Mouse (Mus musculus): Measurements from ENCODE around the gene Tsga10ip. TPM values are rescaled to one million over a fixed set of nuclear protein-coding genes. Genes with fewer than 3 reads are reported as not detected.
"Not testable (repeated sequence)": the region's sequence is repeated elsewhere in the genome, so short reads cannot be mapped to it uniquely, and the experiment has no call there.

Gene Tsga10ip
- polyA plus RNA-seq, 1 experiment from 2014 or later, result 0.58 TPM

DNA sequence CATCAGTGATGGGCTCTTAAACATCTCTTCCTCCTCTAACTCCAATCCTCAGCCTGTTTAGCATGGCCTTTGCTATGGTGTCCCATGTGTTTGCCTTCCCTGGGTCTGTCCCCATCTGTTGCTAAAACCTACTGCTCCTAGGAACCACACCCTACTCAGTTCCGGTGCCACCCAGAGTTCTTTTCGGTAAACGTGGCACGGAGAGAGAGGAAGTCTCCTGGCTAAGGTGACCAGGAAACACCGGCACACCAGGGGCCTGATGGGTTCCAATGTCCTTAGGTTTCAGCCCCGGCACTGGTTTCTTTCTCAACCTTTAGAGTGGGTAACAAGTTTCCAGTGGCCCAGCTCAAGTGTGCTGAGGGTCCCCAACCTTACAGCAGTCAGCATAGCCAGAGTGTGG lies 18.3 kb upstream of the Tsga10ip start:
- Histone ChIP-seq H3K27ac (no peak overlapping the region), H3K4me3 (no peak overlapping the region; the same call in 1 of the 2 replicates), H3K9me3 (no peaks in the 10 kb centered on the region), H3K27me3 (ENCODE audit: insufficient read depth, poor library complexity, severe bottlenecking) (no peaks in the 10 kb centered on the region), H3K4me1 (replicated peaks) (peaks cover 22% of the 10 kb centered on the region), H3K36me3 (peaks cover 54% of the 10 kb centered on the region)
- no peak for DNase-seq (ENCODE audit: low spot score)
- 93% methylated on average over 6 of the region's 6 CpGs for whole genome bisulfite sequencing

DNA sequence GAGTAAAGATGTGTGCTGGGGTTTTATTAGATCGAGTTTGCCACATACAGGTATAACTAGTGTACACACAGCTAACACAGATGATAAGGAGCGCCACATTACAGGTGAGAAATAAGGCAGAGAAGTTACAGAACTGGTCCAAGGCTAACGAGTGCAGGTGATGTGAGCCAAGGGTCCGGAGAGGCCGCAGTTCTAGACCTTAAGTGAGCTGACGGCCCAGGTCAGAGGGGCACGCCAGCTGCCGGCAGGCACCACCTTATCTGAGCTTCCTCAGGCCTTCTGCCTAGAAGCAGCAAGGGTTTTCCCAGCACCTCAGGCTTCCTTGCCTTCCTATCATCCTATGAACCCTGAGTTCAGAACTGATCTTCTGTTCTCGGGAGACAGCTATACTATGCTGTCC lies 17.3 kb upstream of the Tsga10ip start:
- no peak for DNase-seq (ENCODE audit: low spot score)
- H3K36me3 ChIP-seq, result peaks cover 54% of the 10 kb centered on the region
- 92% methylated on average over 9 of the region's 9 CpGs for WGBS

DNA sequence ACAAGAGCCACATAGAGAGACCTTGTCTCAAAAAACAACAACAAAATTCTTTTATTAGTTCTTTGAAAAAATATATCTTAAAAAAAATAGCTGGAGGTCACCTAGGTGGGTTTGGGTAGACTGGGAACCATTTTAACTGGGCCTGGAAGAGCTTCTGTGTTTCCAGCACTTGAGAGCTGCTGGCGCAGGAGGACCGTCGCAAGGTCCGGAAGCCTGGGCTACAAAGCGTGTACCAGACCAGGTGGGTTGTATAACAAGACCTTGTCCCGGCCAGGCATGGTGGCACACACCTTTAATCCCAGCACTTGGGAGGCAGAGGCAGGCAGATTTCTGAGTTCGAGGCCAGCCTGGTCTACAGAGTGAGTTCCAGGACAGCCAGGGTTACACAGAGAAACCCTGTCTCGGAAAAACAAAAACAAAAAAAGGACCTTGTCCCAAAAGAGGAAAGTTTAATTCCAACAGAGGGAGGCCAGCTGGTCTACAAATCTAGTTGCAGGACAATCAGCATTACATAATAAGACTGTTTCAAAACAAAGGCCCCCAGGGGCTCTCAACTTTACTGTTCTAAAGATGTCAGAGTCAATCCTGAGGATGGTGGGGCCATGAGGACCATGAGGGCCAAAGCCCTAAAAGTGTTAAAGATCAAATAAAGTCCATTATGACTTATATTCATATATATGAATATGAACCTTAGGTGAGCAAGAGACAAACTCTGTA lies 16.6 kb upstream of the Tsga10ip start:
- Histone ChIP-seq H3K36me3 (peaks cover 54% of the 10 kb centered on the region), H3K27ac (no peak overlapping the region)

More for the DNA sequence above, 17.3 kb upstream of the Tsga10ip start:
- Histone ChIP-seq H3K27me3 (ENCODE audit: insufficient read depth, poor library complexity, severe bottlenecking) (no peaks in the 10 kb centered on the region), H3K4me3 (no peak overlapping the region), H3K27ac (no peak overlapping the region), H3K4me1 (replicated peaks) (peaks cover 21% of the 10 kb centered on the region), H3K9me3 (no peaks in the 10 kb centered on the region)

DNA sequence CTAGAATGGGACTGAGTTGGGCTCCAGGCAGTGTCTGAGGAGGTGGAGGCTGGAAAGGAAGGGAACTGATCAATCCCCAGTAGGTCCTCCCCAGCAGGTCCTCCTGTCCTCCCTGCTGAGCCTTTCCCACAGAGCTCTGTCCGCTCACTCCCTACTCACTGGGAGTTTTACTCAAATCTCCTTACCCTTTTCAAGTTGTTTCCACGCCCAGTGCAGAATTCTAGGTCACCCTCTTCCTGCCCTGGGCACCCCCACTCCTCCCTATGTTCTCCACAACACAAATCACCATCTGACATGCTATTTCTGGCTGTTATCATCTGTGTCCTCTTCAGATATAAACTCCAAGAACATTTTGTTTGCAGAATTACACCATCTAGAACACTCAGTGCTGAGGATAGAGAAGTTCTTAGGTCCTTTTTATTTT lies 12.2 kb upstream of the Tsga10ip start:
- H3K4me3 ChIP-seq, result no peak overlapping the region
- no peak overlapping the region for H3K27ac ChIP-seq
- no peaks in the 10 kb centered on the region for H3K27me3 ChIP-seq (ENCODE audit: insufficient read depth, poor library complexity, severe bottlenecking)
- 64% methylated on average over 2 of the region's 2 CpGs for WGBS
- peaks cover 3% of the 10 kb centered on the region; the same call in 1 of the 2 replicates for H3K4me1 ChIP-seq (replicated peaks)
- no peaks in the 10 kb centered on the region for H3K9me3 ChIP-seq
- no peak for DNase-seq (ENCODE audit: low spot score)
- peaks cover 14% of the 10 kb centered on the region for H3K36me3 ChIP-seq

More for the DNA sequence above, 16.6 kb upstream of the Tsga10ip start:
- no peak for DNase-seq (ENCODE audit: low spot score)
- 94% methylated on average over 8 of the region's 8 CpGs for WGBS
- Histone ChIP-seq H3K9me3 (no peaks in the 10 kb centered on the region), H3K4me1 (replicated peaks) (peaks cover 18% of the 10 kb centered on the region), H3K4me3 (no peak overlapping the region), H3K27me3 (ENCODE audit: insufficient read depth, poor library complexity, severe bottlenecking) (no peaks in the 10 kb centered on the region)

DNA sequence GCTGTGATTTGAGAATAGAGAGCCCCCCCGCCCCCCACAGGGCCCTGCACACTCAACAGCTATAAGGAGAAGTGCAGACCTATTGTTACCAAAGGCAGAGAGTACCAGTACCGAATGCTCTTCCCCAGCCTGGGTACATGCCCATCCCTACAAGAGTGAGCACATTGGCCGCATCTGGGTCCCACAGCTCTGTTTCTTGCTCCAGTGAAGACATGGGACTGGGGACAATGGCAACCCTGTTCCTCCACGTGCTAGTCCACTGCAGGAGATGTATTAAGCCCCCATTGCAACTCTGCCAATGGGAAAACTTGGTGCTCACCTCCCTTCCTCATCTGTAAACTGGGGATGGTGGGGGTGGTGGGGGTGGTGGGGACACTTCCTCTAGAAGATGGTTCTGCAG lies 11.5 kb upstream of the Tsga10ip start:
- Histone ChIP-seq H3K9me3 (no peaks in the 10 kb centered on the region), H3K36me3 (peaks cover 13% of the 10 kb centered on the region), H3K4me3 (no peak overlapping the region), H3K27ac (no peak overlapping the region), H3K4me1 (replicated peaks) (peaks cover 3% of the 10 kb centered on the region; the same call in 1 of the 2 replicates), H3K27me3 (ENCODE audit: insufficient read depth, poor library complexity, severe bottlenecking) (no peaks in the 10 kb centered on the region)
- no peak for DNase-seq (ENCODE audit: low spot score)
- whole genome bisulfite sequencing, result 75% methylated on average over 4 of the region's 4 CpGs

- Histone ChIP-seq H3K9me3 (no peaks in the 10 kb centered on the region), H3K4me3 (no peak overlapping the region), H3K27me3 (ENCODE audit: insufficient read depth, poor library complexity, severe bottlenecking) (no peaks in the 10 kb centered on the region), H3K36me3 (peaks cover 4% of the 10 kb centered on the region; the same call in 1 of the 2 replicates), H3K4me1 (replicated peaks) (peaks cover 15% of the 10 kb centered on the region), H3K27ac (no peak overlapping the region)
- 78% methylated on average over 5 of the region's 5 CpGs for WGBS
- no peak for DNase-seq (ENCODE audit: low spot score)
These were observed 9.6 kb upstream of the Tsga10ip start for GRCm38 (mm10) chr19:5411961-5412360.

DNA sequence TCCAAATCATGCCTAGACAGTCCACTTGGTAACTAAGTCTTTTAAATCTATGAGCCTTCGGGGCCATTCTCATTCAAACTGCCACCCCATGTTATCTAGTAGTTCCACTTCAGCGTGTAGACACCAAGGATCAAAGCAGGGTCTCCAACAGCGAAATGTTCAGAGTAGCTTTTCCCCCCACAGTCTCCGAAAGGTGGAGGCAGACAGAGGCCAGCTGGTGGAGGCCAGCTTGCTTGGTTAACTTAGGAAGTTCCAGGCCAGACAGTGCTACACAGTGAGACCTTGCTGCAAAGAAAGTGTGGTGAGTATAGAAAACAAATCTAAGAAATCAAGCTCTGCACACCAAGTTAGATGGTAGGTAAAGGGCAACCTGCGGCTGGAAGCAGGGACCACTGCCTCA lies 8.3 kb upstream of the Tsga10ip start:
- DNase-seq (ENCODE audit: low spot score), result no peak
- Histone ChIP-seq H3K27ac (no peak overlapping the region), H3K36me3 (peaks cover 4% of the 10 kb centered on the region; the same call in 1 of the 2 replicates), H3K9me3 (no peaks in the 10 kb centered on the region), H3K4me3 (no peak overlapping the region), H3K27me3 (ENCODE audit: insufficient read depth, poor library complexity, severe bottlenecking) (no peaks in the 10 kb centered on the region), H3K4me1 (replicated peaks) (peaks cover 21% of the 10 kb centered on the region)
- WGBS, result 90% methylated on average over 5 of the region's 5 CpGs

DNA sequence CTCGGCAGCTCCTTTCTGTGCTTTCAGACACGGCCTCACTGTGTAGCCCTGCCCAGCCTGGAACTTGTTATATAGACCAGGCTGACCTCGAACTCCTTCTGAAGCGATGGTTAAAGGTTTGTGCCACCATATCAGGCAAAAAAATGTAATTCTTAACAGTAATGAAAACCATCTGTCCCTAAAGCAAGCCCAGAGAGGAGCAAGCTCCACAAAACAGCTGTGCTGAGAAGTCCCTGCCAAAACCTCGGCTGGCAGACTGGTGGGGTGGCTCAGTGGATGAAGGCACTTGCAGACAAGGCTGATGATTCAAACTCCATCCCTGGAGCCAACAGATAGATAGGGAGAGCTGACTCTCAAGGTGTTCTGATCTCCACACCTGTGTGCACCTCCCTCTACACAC lies 6.7 kb upstream of the Tsga10ip start:
- Histone ChIP-seq H3K27me3 (ENCODE audit: insufficient read depth, poor library complexity, severe bottlenecking) (no peaks in the 10 kb centered on the region), H3K9me3 (no peaks in the 10 kb centered on the region), H3K4me3 (no peak overlapping the region), H3K4me1 (replicated peaks) (peaks cover 22% of the 10 kb centered on the region), H3K27ac (no peak overlapping the region), H3K36me3 (peaks cover 4% of the 10 kb centered on the region; the same call in 1 of the 2 replicates)
- 78% methylated on average over 5 of the region's 5 CpGs for WGBS
- no peak for DNase-seq (ENCODE audit: low spot score)

GRCm38 (mm10) chr19:5408057-5409001 lies 6.0 kb upstream of the Tsga10ip start:
- Histone ChIP-seq H3K4me3 (peak overlapping the region; percentile 65; the same call in 1 of the 2 replicates), H3K27ac (0 out of 2 replicates have a peak overlapping the region, but pooled peaks have one; percentile 91), H3K27me3 (ENCODE audit: insufficient read depth, poor library complexity, severe bottlenecking) (no peaks in the 10 kb centered on the region), H3K9me3 (no peaks in the 10 kb centered on the region), H3K4me1 (replicated peaks) (peaks cover 22% of the 10 kb centered on the region), H3K36me3 (peaks cover 4% of the 10 kb centered on the region; the same call in 1 of the 2 replicates)
- no peak for DNase-seq (ENCODE audit: low spot score)
- 93% methylated on average over 13 of the region's 13 CpGs for WGBS

DNA sequence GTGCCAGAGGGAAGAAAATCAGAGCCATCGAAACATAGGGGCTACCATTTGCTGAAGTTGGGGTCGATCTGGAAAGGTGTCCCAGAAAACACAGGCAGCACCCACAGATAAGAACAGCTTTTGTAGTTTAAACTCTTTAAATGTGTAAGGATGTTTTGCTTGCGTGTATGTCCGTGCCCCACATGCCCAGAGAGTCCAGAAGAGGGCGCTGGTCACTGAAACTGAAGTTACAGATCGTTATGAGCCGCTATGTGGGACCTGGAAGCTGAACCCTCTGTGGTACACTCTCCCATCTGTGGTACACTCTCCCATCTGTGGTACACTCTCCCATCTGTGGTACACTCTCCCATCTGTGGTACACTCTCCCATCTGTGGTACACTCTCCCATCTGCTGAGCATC lies 4.8 kb upstream of the Tsga10ip start:
- peak; percentile 63 for DNase-seq (ENCODE audit: low spot score)
- Histone ChIP-seq H3K4me3 (peak overlapping the region; percentile 65), H3K27ac (peak overlapping the region; percentile 91), H3K36me3 (peaks cover 4% of the 10 kb centered on the region; the same call in 1 of the 2 replicates), H3K27me3 (ENCODE audit: insufficient read depth, poor library complexity, severe bottlenecking) (no peaks in the 10 kb centered on the region), H3K9me3 (no peaks in the 10 kb centered on the region), H3K4me1 (replicated peaks) (peaks cover 22% of the 10 kb centered on the region)
- 20% methylated on average over 7 of the region's 7 CpGs for WGBS

DNA sequence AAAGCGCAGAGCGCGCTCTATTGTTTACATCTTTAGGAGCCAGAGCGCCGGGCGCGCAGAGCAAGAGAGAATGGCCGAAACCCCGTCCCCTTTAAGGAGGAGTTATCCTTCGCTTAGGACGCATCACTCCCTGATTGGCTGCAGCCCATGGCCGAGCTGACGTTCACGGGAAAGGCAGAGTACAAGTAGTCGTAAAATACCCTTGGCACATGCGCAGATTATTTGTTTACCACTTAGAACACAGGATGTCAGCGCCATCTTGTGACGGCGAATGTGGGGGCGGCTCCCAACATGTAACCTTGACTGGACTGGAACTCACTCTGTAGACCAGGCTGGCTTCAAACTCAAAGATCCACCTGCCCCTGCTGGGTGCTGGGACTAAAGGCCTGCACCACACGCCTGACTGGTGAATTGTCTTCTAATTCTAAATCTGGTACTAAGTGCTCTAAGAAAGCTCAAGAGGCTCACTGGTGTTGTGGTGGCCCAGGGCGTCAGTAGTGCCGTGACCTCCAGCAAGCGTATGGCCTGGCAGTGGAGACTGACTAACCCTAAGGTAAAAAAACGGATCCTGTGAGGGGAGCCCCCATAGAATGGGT lies 4.3 kb upstream of the Tsga10ip start:
- H3K9me3 ChIP-seq; H3K27me3 ChIP-seq (ENCODE audit: insufficient read depth, poor library complexity, severe bottlenecking); H3K36me3 ChIP-seq: not testable (repeated sequence)
- Histone ChIP-seq H3K4me1 (replicated peaks) (peaks cover 19% of the 10 kb centered on the region), H3K27ac (peak overlapping the region; percentile 91), H3K4me3 (peak overlapping the region; percentile 65)
- peak; percentile 61 for DNase-seq (ENCODE audit: low spot score)
- WGBS, result 13% methylated on average over 25 of the region's 25 CpGs

- Histone ChIP-seq H3K4me1 (replicated peaks) (peaks cover 20% of the 10 kb centered on the region), H3K9me3 (no peaks in the 10 kb centered on the region), H3K36me3 (peaks cover 4% of the 10 kb centered on the region; the same call in 1 of the 2 replicates), H3K27ac (peak overlapping the region; percentile 83), H3K27me3 (ENCODE audit: insufficient read depth, poor library complexity, severe bottlenecking) (no peaks in the 10 kb centered on the region), H3K4me3 (peak overlapping the region; percentile 48)
- WGBS, result 35% methylated on average over 7 of the region's 7 CpGs
- no peak for DNase-seq (ENCODE audit: low spot score)
These were observed 3.6 kb upstream of the Tsga10ip start for GRCm38 (mm10) chr19:5405924-5406323.
